Mouse (Mus musculus): ENCODE data around the gene 4930505A04Rik. TPM values are rescaled to one million over a fixed set of nuclear protein-coding genes. Genes with fewer than 3 reads are reported as not detected.

Gene 4930505A04Rik
- not detected in 2 replicates for polyA plus RNA-seq (2012; ENCODE audit: insufficient read depth, low replicate concordance)

GRCm38 (mm10) chr11:30471751-30472593 is at the start of gene 4930505A04Rik:
Gene 4930505A04Rik, minus strand, starts transcription at chr11:30471827.
- Histone ChIP-seq H3K9me3 (no peaks in the 10 kb centered on the region), H3K4me3 (replicated peaks) (peak within 1 kb of the TSS; percentile 78), H3K27me3 (replicated peaks) (no peaks in the 10 kb centered on the region), H3K4me1 (0 out of 2 replicates have a peak, but pooled peaks cover 4% of the 10 kb centered on the region), H3K36me3 (replicated peaks; ENCODE audit: low read length) (no peaks in the 10 kb centered on the region)
- TF ChIP-seq FLI1 (IDR thresholded peaks at IDR 0.05; ENCODE audit: low read length) (no peak), GATA1 (IDR thresholded peaks at IDR 0.05; ENCODE audit: borderline replicate concordance, low read length) (no peak)

- Histone ChIP-seq H3K4me1 (no peaks in the 10 kb centered on the region), H3K9me3 (no peaks in the 10 kb centered on the region), H3K4me3 (replicated peaks) (no peak overlapping the region), H3K36me3 (replicated peaks; ENCODE audit: low read length) (no peaks in the 10 kb centered on the region), H3K27me3 (replicated peaks) (no peaks in the 10 kb centered on the region)
- no peak for TF ChIP-seq GATA1 (IDR thresholded peaks at IDR 0.05; ENCODE audit: borderline replicate concordance, low read length)
- no peak for TF ChIP-seq FLI1 (IDR thresholded peaks at IDR 0.05; ENCODE audit: low read length)
Measured at GRCm38 (mm10) chr11:30517133-30517532, 45.5 kb upstream of the 4930505A04Rik start.

DNA sequence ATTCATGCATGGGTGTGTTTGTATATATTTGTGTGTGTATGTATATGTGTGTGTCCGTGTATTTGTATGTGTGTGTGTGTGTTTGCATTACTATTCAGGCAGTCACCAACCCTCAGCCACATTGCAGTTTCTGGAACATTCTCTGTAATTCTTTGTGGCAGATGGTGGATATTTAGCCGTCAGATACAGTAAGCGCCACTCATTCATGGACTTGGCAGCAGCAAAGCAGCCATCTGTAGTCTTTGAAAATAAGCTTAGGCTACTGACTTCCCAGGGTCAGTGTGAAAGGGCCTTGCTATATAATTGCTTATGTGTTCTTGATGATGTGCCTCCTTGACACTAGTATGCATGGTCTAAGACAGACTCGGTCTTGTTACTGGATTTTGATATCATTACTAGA is 36.6 kb upstream of the 4930505A04Rik start:
- H3K4me1 ChIP-seq, result no peaks in the 10 kb centered on the region
- no peak for TF ChIP-seq GATA1 (IDR thresholded peaks at IDR 0.05; ENCODE audit: borderline replicate concordance, low read length)
- TF ChIP-seq FLI1 (IDR thresholded peaks at IDR 0.05; ENCODE audit: low read length), result no peak
- no peak overlapping the region for H3K4me3 ChIP-seq (replicated peaks)
- no peaks in the 10 kb centered on the region for H3K36me3 ChIP-seq (replicated peaks; ENCODE audit: low read length)
- no peaks in the 10 kb centered on the region for H3K27me3 ChIP-seq (replicated peaks)
- H3K9me3 ChIP-seq, result no peaks in the 10 kb centered on the region

GRCm38 (mm10) chr11:30498738-30499355 is 27.2 kb upstream of the 4930505A04Rik start:
- no peaks in the 10 kb centered on the region for H3K27me3 ChIP-seq (replicated peaks)
- H3K36me3 ChIP-seq (replicated peaks; ENCODE audit: low read length), result no peaks in the 10 kb centered on the region
- no peak overlapping the region for H3K4me3 ChIP-seq (replicated peaks)
- TF ChIP-seq FLI1 (IDR thresholded peaks at IDR 0.05; ENCODE audit: low read length) (no peak), GATA1 (IDR thresholded peaks at IDR 0.05; ENCODE audit: borderline replicate concordance, low read length) (no peak)
- H3K4me1 ChIP-seq, result no peaks in the 10 kb centered on the region
- no peaks in the 10 kb centered on the region for H3K9me3 ChIP-seq

GRCm38 (mm10) chr11:30497151-30497550 is 25.5 kb upstream of the 4930505A04Rik start:
- Histone ChIP-seq H3K27me3 (replicated peaks) (no peaks in the 10 kb centered on the region), H3K9me3 (no peaks in the 10 kb centered on the region), H3K36me3 (replicated peaks; ENCODE audit: low read length) (no peaks in the 10 kb centered on the region), H3K4me3 (replicated peaks) (no peak overlapping the region), H3K4me1 (no peaks in the 10 kb centered on the region)
- TF ChIP-seq FLI1 (IDR thresholded peaks at IDR 0.05; ENCODE audit: low read length), result no peak
- TF ChIP-seq GATA1 (IDR thresholded peaks at IDR 0.05; ENCODE audit: borderline replicate concordance, low read length), result no peak

DNA sequence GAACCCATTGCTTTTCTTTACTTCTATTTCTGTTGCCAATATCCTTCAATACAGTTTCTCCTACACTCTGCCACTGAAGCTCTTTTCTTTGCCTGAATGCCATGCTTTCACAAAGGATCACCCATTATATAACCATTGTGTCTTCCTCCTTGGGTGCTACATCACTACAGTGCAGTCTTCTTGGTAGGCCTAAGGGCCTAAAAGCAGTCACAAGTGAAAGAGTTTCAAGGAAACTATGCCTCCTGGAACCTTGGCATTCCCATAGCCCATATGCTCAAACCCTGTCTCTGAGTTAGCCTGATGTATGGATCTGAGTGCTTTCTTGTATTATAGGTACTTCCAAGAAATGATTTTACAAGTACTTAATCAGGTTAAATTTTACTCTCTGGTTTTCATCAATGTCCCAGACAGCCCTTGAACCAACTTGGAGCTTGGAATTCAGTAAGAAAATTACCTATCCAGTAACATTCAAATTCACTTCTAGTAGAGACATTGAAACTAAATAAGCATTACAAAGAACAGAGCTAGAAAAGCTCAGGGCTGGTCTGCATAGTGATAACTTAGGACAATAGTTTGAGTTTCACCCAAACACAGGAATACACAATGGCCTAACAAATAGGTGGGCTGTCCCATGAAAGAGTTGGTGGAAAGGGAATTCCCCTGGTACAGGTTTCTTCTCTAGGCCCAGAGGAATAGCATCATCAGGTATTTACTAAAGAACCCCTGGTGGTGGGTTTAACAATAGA is 20.1 kb upstream of the 4930505A04Rik start:
- no peak for TF ChIP-seq FLI1 (IDR thresholded peaks at IDR 0.05; ENCODE audit: low read length)
- no peak for TF ChIP-seq GATA1 (IDR thresholded peaks at IDR 0.05; ENCODE audit: borderline replicate concordance, low read length)
- Histone ChIP-seq H3K9me3 (no peaks in the 10 kb centered on the region), H3K36me3 (replicated peaks; ENCODE audit: low read length) (no peaks in the 10 kb centered on the region), H3K4me3 (replicated peaks) (no peak overlapping the region), H3K27me3 (replicated peaks) (no peaks in the 10 kb centered on the region), H3K4me1 (no peaks in the 10 kb centered on the region)

DNA sequence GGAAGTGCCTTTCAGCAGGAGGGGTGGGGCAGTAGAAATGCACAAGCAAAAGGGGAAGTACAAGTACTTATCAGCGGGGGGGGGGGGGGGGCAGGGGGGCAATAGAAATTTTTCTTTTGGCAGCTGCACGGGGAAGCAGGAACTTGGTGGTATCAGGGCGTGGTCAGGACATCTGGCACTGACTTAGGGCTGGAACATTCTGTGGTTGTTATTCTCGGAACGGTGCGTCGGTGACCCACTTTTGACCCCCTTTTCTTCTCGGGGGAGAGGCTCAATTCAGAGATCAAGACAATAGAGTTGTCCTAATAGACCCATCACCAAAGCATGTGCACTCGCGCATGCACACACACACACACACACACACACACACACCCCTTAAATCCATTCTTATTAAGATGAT is 16.6 kb upstream of the 4930505A04Rik start:
- Histone ChIP-seq H3K27me3 (replicated peaks) (no peaks in the 10 kb centered on the region), H3K4me3 (replicated peaks) (no peak overlapping the region), H3K36me3 (replicated peaks; ENCODE audit: low read length) (no peaks in the 10 kb centered on the region), H3K9me3 (no peaks in the 10 kb centered on the region), H3K4me1 (no peaks in the 10 kb centered on the region)
- TF ChIP-seq FLI1 (IDR thresholded peaks at IDR 0.05; ENCODE audit: low read length) (no peak), GATA1 (IDR thresholded peaks at IDR 0.05; ENCODE audit: borderline replicate concordance, low read length) (no peak)

DNA sequence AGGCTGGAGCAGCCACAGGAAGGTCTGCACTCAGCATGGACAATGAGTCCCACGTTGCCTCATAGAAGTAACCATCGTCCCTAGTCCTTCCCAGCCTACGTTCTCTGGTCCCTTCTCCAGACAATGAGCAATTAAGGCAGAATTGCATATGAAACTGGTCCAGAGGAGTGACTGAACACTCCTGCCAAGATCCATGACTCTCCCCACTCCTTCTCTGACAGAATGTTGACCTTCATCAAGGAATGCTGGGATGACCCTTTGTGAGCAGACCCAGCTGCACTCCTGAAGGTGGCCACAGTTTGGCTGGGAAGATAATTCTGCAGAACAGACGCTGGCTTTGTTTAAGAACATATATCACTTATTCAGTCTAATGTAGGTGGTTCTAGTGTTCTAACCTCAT is 11.7 kb upstream of the 4930505A04Rik start:
- Histone ChIP-seq H3K36me3 (replicated peaks; ENCODE audit: low read length) (no peaks in the 10 kb centered on the region), H3K4me1 (no peaks in the 10 kb centered on the region), H3K9me3 (no peaks in the 10 kb centered on the region), H3K27me3 (replicated peaks) (no peaks in the 10 kb centered on the region), H3K4me3 (replicated peaks) (no peak overlapping the region)
- no peak for TF ChIP-seq GATA1 (IDR thresholded peaks at IDR 0.05; ENCODE audit: borderline replicate concordance, low read length)
- TF ChIP-seq FLI1 (IDR thresholded peaks at IDR 0.05; ENCODE audit: low read length), result no peak

- Histone ChIP-seq H3K36me3 (replicated peaks; ENCODE audit: low read length) (no peaks in the 10 kb centered on the region), H3K9me3 (no peaks in the 10 kb centered on the region), H3K4me1 (0 out of 2 replicates have a peak, but pooled peaks cover 4% of the 10 kb centered on the region), H3K27me3 (replicated peaks) (no peaks in the 10 kb centered on the region), H3K4me3 (replicated peaks) (no peak overlapping the region)
- TF ChIP-seq FLI1 (IDR thresholded peaks at IDR 0.05; ENCODE audit: low read length), result no peak
- no peak for TF ChIP-seq GATA1 (IDR thresholded peaks at IDR 0.05; ENCODE audit: borderline replicate concordance, low read length)
Measured at GRCm38 (mm10) chr11:30471187-30471586, 440 bp downstream of the 4930505A04Rik start.

Data from megakaryocyte, embryonic 14.5 days (primary cell).